Mouse (Mus musculus) cerebellum, postnatal 36 days (tissue): ENCODE data around the gene Rgs16.

Experiments used
- DNase-seq, 2 experiments: peaks; one replicate each; pipeline ENCODE4 v3.0.0; 2021 to 2022; ENCODE audit warnings: mixed read lengths in 2 of 2

Gene Rgs16

GRCm38 (mm10) chr1:153740145-153740544, at the start of gene Rgs16:
Gene Rgs16, plus strand, starts transcription at chr1:153740349.
- DNase-seq, result peak; percentile 79 to 85

GRCm38 (mm10) chr1:153692526-153692925, 47.6 kb upstream of the Rgs16 start:
- DNase-seq, result no peak

- DNase-seq, result peak in 1 of 2 experiments; percentile 23
Observed at GRCm38 (mm10) chr1:153694372-153695120, 45.6 kb upstream of the Rgs16 start.

- DNase-seq, result no peak
Observed at GRCm38 (mm10) chr1:153695398-153695797, 44.8 kb upstream of the Rgs16 start.

- DNase-seq, result no peak
Observed at GRCm38 (mm10) chr1:153696093-153696492, 44.1 kb upstream of the Rgs16 start.

GRCm38 (mm10) chr1:153696541-153696940, 43.6 kb upstream of the Rgs16 start:
- no peak for DNase-seq

- peak; percentile 62 to 69 for DNase-seq
Observed at GRCm38 (mm10) chr1:153697581-153698251, 42.4 kb upstream of the Rgs16 start.

GRCm38 (mm10) chr1:153698311-153699084, 41.7 kb upstream of the Rgs16 start:
- peak in 1 of 2 experiments; percentile 22 for DNase-seq

- no peak for DNase-seq
Observed at GRCm38 (mm10) chr1:153700448-153701063, 39.6 kb upstream of the Rgs16 start.

- no peak for DNase-seq
Observed at GRCm38 (mm10) chr1:153701461-153701860, 38.7 kb upstream of the Rgs16 start.

GRCm38 (mm10) chr1:153702166-153702852, 37.8 kb upstream of the Rgs16 start:
- no peak for DNase-seq

GRCm38 (mm10) chr1:153702853-153703410, 37.2 kb upstream of the Rgs16 start:
- DNase-seq, result no peak

GRCm38 (mm10) chr1:153703445-153703991, 36.6 kb upstream of the Rgs16 start:
- no peak for DNase-seq

- DNase-seq, result no peak
Observed at GRCm38 (mm10) chr1:153704174-153704573, 36.0 kb upstream of the Rgs16 start.

- DNase-seq, result no peak
Observed at GRCm38 (mm10) chr1:153704996-153705395, 35.2 kb upstream of the Rgs16 start.

GRCm38 (mm10) chr1:153708626-153709025, 31.5 kb upstream of the Rgs16 start:
- DNase-seq, result no peak

- no peak for DNase-seq
Observed at GRCm38 (mm10) chr1:153709451-153709850, 30.7 kb upstream of the Rgs16 start.

GRCm38 (mm10) chr1:153711544-153712262, 28.4 kb upstream of the Rgs16 start:
- no peak for DNase-seq

GRCm38 (mm10) chr1:153712633-153713032, 27.5 kb upstream of the Rgs16 start:
- DNase-seq, result no peak

GRCm38 (mm10) chr1:153717990-153718389, 22.2 kb upstream of the Rgs16 start:
- DNase-seq, result no peak

- DNase-seq, result no peak
Observed at GRCm38 (mm10) chr1:153720935-153721334, 19.2 kb upstream of the Rgs16 start.
